Mouse (Mus musculus): Measurements from ENCODE around the gene Gm4756. TPM values are rescaled to one million over a fixed set of nuclear protein-coding genes. Genes with fewer than 3 reads are reported as not detected.

Gene Gm4756
- total and polyA plus RNA-seq, 3 experiments, result not detected

DNA sequence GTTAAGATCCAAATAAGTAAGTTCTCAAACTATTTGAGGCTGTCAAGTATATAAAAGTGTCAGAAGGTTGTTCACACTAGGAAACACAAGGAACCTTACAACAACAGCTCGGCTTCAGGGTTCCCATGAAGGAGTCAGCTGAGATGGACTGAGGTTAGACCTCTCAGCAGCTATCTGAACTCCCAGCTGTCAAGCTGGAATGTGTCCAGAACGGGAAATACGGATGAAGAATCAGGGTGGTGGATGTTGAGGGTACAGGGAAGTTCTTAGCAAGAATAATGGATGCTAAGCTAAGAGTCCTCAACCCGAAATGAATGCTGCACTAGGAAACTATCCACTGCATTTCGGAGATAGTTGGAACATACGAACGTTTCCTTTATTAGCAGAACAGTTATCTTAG lies 117.2 kb downstream of the Gm4756 start:
- in situ Hi-C loops (cut with MboI; ENCODE audit: low pct_ligation_motif_present, low pct_unique_long_range_greater_than_20kb, low sequenced_read_pairs) (loop anchor here (25.0 kb wide), 2 partner anchors 130 to 455 kb away; partner anchors contain the start of gene Dhrs7), dilution Hi-C loops (cut with MboI; ENCODE audit: extremely low pct_ligation_motif_present, extremely low pct_unique_long_range_greater_than_20kb, low sequenced_read_pairs) (no loop called here)
- Histone ChIP-seq H3K4me3 (replicated peaks in 1 of 3; ENCODE audit: low read depth in 2 of 3, low read length in 2 of 3, poor library complexity in 1 of 3) (no peak overlapping the region), H3K36me3 (replicated peaks in 1 of 2; ENCODE audit: control insufficient read depth in 1 of 2, insufficient read depth in 1 of 2, low read length in 1 of 2) (no peaks in the 10 kb centered on the region), H3K4me1 (ENCODE audit: control insufficient read depth in 1 of 2, insufficient read depth in 2 of 2) (no peaks in the 10 kb centered on the region; a peak in 1 of 4 replicates), H3K9me3 (replicated peaks; ENCODE audit: low read length) (peaks cover 7% of the 10 kb centered on the region), H3K27ac (ENCODE audit: insufficient read depth, low read depth) (no peak overlapping the region), H3K79me2 (replicated peaks; ENCODE audit: control insufficient read depth, extremely low read depth, insufficient read depth, poor library complexity, severe bottlenecking) (no peaks in the 10 kb centered on the region), H3K27me3 (replicated peaks) (no peaks in the 10 kb centered on the region), H3K4me2 (ENCODE audit: insufficient read depth, low read depth, poor library complexity, severe bottlenecking) (no peak overlapping the region), H3K9ac (ENCODE audit: insufficient read depth, low read depth) (no peak overlapping the region)
- TF ChIP-seq USF2 (conservative IDR thresholded peaks at IDR 0.05; ENCODE audit: low read depth, low read length), result no peak
- no peak for TF ChIP-seq MYC (IDR thresholded peaks at IDR 0.05; ENCODE audit: low read depth, low read length)
- no peak for TF ChIP-seq TCF12 (IDR thresholded peaks at IDR 0.05; ENCODE audit: low read depth, low read length)
- TF ChIP-seq RAD21 (IDR thresholded peaks at IDR 0.05; ENCODE audit: low read depth, low read length), result no peak
- no peak for TF ChIP-seq MAFK (IDR thresholded peaks at IDR 0.05; ENCODE audit: insufficient replicate concordance, low read length)
- TF ChIP-seq BHLHE40 (IDR thresholded peaks at IDR 0.05; ENCODE audit: low read depth, low read length), result no peak
- TF ChIP-seq CHD2 (IDR thresholded peaks at IDR 0.05; ENCODE audit: low read length), result no peak
- TF ChIP-seq JUN (IDR thresholded peaks at IDR 0.05; ENCODE audit: insufficient read depth, low read depth, low read length), result no peak
- no peak for TF ChIP-seq POLR2AphosphoS2 (IDR thresholded peaks at IDR 0.05; ENCODE audit: low read depth, low read length)
- no peak for TF ChIP-seq RCOR1 (conservative IDR thresholded peaks at IDR 0.05; ENCODE audit: low read depth, low read length)
- no peak for TF ChIP-seq TBP (conservative IDR thresholded peaks at IDR 0.05; ENCODE audit: low read depth, low read length)
- no peak for TF ChIP-seq ZKSCAN1 (IDR thresholded peaks at IDR 0.05; ENCODE audit: borderline replicate concordance, low read depth, low read length)
- TF ChIP-seq JUND (conservative IDR thresholded peaks at IDR 0.05; ENCODE audit: low read depth, low read length), result no peak
- TF ChIP-seq MEF2A (IDR thresholded peaks at IDR 0.05; ENCODE audit: borderline replicate concordance, low read depth, low read length), result no peak
- no peak for TF ChIP-seq USF1 (IDR thresholded peaks at IDR 0.05; ENCODE audit: low read depth, low read length)
- no peak for DNase-seq (ENCODE audit: extremely low read depth)

Other genes with a start within 250 kb of the Gm4756 start
- 0.04 and 0.08 TPM in 2 replicates for gene Rtn1, start 240.6 kb downstream of the Gm4756 start, total RNA-seq (2012; rRNA removed)
- not detected in 2 replicates for gene Rtn1, start 240.6 kb downstream of the Gm4756 start, total RNA-seq (2014; rRNA removed)
- gene Rtn1, start 240.6 kb downstream of the Gm4756 start, polyA plus RNA-seq (2012; ENCODE audit: insufficient read length, low read depth), result 0.17 TPM in 1 of 2 replicates, not detected in the other
- not detected in 2 replicates for gene Lrrc9, start 207.8 kb downstream of the Gm4756 start, total RNA-seq (2012; rRNA removed)
- gene Lrrc9, start 207.8 kb downstream of the Gm4756 start, total RNA-seq (2014; rRNA removed), result not detected in 2 replicates
- gene Lrrc9, start 207.8 kb downstream of the Gm4756 start, polyA plus RNA-seq (2012; ENCODE audit: insufficient read length, low read depth), result not detected in 2 replicates
- 2.9 and 3.1 TPM in 2 replicates for gene Pcnx4, start 113.3 kb downstream of the Gm4756 start, total RNA-seq (2012; rRNA removed)
- 1.5 and 1.9 TPM in 2 replicates for gene Pcnx4, start 113.3 kb downstream of the Gm4756 start, total RNA-seq (2014; rRNA removed)
- 2.1 and 2.9 TPM in 2 replicates for gene Pcnx4, start 113.3 kb downstream of the Gm4756 start, polyA plus RNA-seq (2012; ENCODE audit: insufficient read length, low read depth)
- 36.8 and 52.8 TPM in 2 replicates for gene Dhrs7, start 15.2 kb upstream of the Gm4756 start, total RNA-seq (2012; rRNA removed)
- 36.5 and 37.2 TPM in 2 replicates for gene Dhrs7, start 15.2 kb upstream of the Gm4756 start, total RNA-seq (2014; rRNA removed)
- 23.9 and 27.4 TPM in 2 replicates for gene Dhrs7, start 15.2 kb upstream of the Gm4756 start, polyA plus RNA-seq (2012; ENCODE audit: insufficient read length, low read depth)
- gene Ppm1a, start 107.8 kb upstream of the Gm4756 start, total RNA-seq (2012; rRNA removed), result 78.8 and 80.0 TPM in 2 replicates
- gene Ppm1a, start 107.8 kb upstream of the Gm4756 start, total RNA-seq (2014; rRNA removed), result 112 and 130 TPM in 2 replicates
- 98.4 and 125 TPM in 2 replicates for gene Ppm1a, start 107.8 kb upstream of the Gm4756 start, polyA plus RNA-seq (2012; ENCODE audit: insufficient read length, low read depth)